Mouse (Mus musculus) heart, adult 11 months (tissue): ENCODE measurements around the gene Gss.
"Not testable (repeated sequence)": the region's sequence is repeated elsewhere in the genome, so short reads cannot be mapped to it uniquely, and the experiment has no call there.

Experiments
- DNase-seq: peaks from one replicate; pipeline ENCODE4 v3.0.0; 2022

The Gss gene

GRCm38 (mm10) chr2:155569223-155569807 is 23.3 kb downstream of the Gss start:
- DNase-seq = peak; percentile 34

DNA sequence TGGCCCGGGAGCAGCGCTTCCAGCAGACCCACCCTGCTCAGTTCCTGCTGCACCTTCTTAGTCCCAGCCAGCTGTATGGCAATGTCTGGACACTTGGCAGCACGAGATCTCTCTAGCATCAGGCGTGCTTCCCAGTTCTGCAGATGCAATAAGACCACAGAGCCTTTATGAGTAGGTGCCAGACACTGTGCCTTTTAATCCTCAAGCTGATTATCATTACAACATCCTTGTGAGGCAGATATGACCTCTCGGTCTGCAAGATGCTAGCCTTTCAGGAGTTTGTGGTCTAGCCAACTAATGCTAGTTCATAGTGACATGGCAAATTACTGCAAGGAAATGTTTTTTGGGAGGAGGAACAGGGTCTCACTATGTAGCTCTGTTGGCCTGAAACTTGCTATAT is 24.9 kb downstream of the Gss start:
- DNase-seq = peak; percentile 50

DNA sequence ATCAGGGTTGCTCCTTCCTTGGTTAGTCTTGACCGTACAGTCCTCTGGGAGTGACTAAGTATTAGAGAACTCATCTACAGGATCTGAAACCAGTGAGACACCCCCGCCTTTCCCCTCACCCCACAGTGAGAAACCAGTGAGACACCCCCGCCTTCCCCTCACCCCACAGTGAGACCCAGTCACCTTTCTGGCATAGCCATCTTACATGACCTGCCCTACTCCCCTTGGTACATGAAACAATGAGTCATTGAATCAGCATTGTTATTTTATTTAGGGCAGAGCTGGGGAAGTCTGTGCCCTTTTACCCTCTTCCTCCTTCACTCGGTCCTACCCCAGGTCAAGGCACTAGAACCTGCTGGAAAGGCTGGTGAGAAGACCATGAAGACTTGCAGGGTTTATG is 29.7 kb downstream of the Gss start:
- DNase-seq = peak; percentile 79

DNA sequence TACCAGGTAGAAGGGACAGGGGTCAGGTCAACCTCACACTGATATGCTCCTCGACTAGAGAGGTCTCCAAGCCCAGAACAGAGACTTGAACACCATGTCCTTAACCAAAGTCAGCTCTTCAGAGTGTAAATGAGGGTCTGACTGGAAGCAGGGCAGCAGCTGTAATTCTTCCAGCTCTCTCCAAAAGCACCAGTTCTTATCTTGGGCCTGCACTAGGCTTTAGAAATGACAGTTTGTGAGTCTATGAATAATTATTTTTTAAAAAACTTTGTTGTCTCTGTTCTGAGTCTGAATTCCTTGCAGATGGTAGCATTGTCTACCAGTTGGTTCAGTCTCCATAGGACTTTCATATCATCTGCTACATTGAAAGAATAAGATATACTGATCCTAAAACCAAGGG is 30.4 kb downstream of the Gss start:
- DNase-seq = no peak

- DNase-seq = no peak
These were observed 38.1 kb downstream of the Gss start for GRCm38 (mm10) chr2:155554426-155554985.

DNA sequence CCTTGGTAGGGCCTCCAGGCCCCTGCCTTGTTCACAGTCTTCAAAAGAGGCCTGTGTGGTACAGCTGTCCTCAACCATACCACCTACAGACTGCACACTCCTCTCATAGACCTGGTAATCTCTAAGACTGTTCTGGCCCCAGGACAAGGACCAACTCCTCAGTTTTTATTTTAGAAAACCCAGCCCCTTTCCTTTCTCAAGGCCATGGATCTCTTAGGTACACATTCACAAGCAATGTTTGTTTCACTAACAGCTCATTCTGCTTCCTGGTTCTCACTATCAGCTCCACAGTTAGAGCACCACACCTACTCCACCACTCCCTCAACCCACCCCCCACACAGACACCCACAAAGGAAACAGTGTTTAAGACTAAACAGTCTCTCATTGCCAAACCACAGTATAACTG is 39.7 kb downstream of the Gss start:
- DNase-seq = peak; percentile 50

GRCm38 (mm10) chr2:155552336-155552735 is 40.3 kb downstream of the Gss start:
- DNase-seq = no peak

DNA sequence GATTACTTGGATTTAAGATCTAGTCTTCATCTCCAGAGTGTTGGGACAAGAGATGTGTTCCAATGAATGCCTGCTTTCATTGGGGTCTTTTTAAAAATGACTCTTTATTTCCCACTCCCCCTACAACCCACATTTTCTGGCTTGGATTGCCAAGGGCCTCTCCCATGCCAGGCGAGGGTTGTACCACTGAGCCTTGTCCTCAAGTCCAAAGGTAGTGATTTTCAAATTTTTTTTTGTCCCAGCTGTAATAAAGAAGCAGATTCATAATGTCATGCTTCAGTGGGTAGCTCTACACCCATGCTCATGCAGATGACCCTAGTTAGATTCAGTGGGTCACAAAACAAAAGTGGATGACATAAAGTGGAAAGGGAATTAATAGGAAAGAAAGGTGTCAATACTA is 45.7 kb downstream of the Gss start:
- DNase-seq = no peak

- peak; percentile 94 for DNase-seq
These were observed 51.7 kb downstream of the Gss start for GRCm38 (mm10) chr2:155540822-155541458.

DNA sequence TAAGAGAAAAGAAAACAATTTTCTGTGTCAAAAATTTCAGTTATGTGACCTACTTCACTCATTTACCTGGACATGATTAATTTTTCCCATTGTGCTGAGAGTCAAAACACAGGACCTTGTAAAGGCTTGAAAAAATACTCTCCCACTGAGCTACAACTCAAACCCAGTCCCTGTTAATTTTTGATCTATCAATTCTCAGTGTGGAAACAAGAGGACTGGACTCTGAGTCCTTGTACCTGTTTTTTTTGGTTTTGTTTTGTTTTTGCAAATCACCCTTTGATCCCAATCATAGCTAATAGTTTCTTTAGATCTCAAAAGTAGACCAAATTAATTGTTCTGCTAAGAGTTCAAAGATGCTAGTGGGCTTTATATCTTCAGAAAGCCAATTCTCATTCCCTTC is 52.9 kb downstream of the Gss start:
- no peak for DNase-seq

DNA sequence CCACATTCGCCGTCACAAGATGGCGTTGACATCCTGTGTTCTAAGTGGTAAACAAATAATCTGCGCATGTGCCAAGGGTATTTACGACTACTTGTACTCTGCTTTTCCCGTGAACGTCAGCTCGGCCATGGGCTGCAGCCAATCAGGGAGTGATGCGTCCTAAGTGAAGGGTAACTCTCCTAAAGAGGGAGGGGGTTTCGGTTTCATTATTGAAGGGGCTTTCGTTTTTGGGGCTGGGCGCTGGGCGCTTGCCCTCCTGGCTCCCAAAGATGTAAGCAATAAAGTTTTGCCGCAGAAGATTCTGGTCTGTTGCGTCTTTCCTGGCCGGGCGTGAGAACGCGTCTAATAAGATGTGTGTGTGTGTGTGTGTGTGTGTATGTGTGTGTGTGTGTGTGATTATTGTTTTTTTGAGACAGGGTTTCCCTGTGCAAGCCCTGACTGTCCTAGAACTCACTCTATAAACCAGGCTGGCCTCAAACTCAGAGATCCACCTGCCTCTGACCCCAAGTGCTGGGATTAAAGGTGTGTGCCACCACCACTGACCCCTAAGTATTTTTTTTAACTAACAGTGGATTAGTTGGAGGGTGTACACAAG is 54.0 kb downstream of the Gss start:
- DNase-seq = not testable (repeated sequence)

GRCm38 (mm10) chr2:155537761-155538462 is 54.7 kb downstream of the Gss start:
- DNase-seq = no peak

DNA sequence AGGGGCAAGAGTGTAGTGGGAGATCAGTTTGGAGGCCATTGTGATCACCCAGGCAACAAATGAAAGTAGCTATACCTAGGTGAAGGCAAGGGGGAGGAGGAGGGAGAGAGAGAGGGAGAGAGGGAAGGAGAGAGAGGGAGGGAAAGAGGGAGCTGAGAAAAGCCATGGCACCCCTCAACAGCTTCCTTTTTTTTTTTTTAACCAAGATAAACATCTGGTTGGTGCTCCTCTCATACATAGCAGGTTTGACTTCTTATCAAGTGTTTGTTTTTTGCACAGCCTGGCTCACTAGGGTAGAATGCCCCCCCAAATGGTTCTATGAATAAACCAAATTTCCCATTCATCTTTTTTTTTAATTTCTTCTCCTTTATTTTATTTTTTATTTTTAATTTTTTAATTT is 56.3 kb downstream of the Gss start:
- no peak for DNase-seq

DNA sequence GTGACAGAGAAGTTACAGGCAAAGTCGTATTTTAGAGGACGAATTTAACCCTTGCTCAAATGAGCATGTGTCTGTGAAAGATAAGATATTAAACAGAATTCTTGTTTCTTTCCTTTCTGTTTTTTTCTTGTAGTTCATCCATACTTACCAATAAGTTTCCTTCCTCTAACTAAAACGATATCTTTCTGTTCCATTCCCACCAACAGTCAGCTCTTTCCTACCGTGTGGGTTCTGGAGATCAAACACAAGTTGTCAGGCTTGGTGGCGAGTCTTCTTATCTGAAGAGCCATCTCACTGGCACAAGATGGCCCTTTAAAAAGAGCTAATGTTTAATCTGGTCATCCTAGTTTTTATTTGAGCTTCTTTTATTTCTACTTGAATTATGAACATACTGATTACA is 65.2 kb downstream of the Gss start:
- DNase-seq = no peak

GRCm38 (mm10) chr2:155524378-155524777 is 68.2 kb downstream of the Gss start:
- no peak for DNase-seq

- no peak for DNase-seq
These were observed 68.9 kb downstream of the Gss start for GRCm38 (mm10) chr2:155523706-155524105.

DNA sequence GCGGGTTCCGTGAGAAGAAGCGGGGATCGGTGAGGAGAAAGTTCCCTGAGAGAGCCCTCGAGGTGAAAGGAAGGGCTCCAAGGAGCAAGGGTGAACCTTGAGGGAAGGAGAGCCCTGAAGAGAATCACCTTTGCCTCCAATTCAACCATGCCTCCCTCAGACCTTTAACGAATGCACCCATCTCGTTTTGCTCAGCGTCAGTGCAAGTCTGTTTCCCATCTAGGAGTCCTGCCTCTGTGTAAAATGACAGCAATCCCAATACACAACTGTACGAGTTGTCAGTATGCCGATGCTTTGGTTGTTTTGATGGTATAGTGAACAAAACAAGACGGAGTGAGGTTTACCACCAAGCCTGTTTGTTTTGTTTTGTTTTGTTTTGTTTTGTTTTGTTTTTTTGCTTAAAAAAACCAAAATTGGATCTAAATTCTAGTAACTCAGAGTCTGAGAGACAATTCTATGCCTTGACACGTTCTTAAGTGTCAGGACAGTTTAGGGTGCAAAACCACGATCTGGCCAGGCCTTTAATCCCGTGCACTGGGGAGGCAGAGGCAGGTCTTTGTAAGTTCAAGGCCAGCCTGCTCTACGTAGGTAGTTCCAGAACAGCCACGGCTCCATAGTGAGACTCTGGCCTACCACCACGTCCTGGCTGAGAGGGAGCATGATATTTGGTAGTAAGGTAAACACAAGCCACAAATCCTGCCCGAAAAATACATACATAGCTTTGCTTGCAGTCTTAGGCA is 73.9 kb downstream of the Gss start:
- peak; percentile 79 for DNase-seq

- peak; percentile 100 for DNase-seq
These were observed 74.9 kb downstream of the Gss start, which contains the start of the genes Acss2 and Ggt7 for GRCm38 (mm10) chr2:155517455-155518423. TSS of gene Acss2 (plus strand) at chr2:155517948. TSS of gene Ggt7 (minus strand) at chr2:155518237.

DNA sequence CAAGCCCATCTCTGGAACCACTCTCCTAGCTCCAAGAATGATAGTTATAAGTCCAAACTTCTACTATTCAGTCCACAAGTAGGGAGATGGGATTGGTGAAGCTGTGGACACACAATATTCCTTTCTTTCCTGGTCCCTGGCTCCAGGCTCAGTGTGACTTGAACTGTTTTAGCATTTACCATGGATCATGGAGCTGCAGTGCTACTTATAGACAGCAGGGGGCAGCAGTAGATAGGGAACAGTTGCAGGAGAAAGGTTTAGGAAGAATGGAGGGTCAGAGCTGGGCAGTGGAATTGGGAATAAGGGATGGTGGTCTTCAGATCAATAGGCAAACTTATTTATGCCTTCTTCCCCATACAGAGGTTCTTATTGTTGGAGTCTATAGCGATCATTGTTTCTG is 76.7 kb downstream of the Gss start:
- DNase-seq = peak; percentile 93

- DNase-seq = peak; percentile 97
These were observed 77.9 kb downstream of the Gss start for GRCm38 (mm10) chr2:155514666-155515065.

GRCm38 (mm10) chr2:155513543-155513942 is 79.1 kb downstream of the Gss start:
- peak; percentile 87 for DNase-seq
